Mouse (Mus musculus) 3134 (cell line): ENCODE measurements around the gene Cpb2.

Experiments
- DNase-seq: peaks from one replicate; pipeline ENCODE4 v3.0.0-alpha.2; 2011; ENCODE audit warnings: low spot score; ENCODE audit not compliant: insufficient read length; ENCODE audit errors: extremely low read depth

The Cpb2 gene

GRCm38 (mm10) chr14:75246024-75247000, 4.2 kb downstream of the Cpb2 start:
- no peak for DNase-seq

GRCm38 (mm10) chr14:75250432-75250831, 8.3 kb downstream of the Cpb2 start:
- DNase-seq: no peak

- no peak for DNase-seq
These were observed 14.4 kb downstream of the Cpb2 start for GRCm38 (mm10) chr14:75256521-75256920.

- no peak for DNase-seq
These were observed 27.4 kb downstream of the Cpb2 start for GRCm38 (mm10) chr14:75269531-75269930.

GRCm38 (mm10) chr14:75279716-75280115, 37.6 kb downstream of the Cpb2 start:
- DNase-seq: no peak

- no peak for DNase-seq
These were observed 38.3 kb downstream of the Cpb2 start for GRCm38 (mm10) chr14:75280406-75280805.

GRCm38 (mm10) chr14:75283609-75284192, 41.6 kb downstream of the Cpb2 start:
- DNase-seq: no peak

- DNase-seq: peak; percentile 91
These were observed 42.3 kb downstream of the Cpb2 start, which contains the start of gene Zc3h13 for GRCm38 (mm10) chr14:75284193-75284915. Gene Zc3h13, plus strand, starts transcription at chr14:75284373.

- DNase-seq: no peak
These were observed 59.0 kb downstream of the Cpb2 start for GRCm38 (mm10) chr14:75301081-75301480.

- no peak for DNase-seq
These were observed 61.7 kb downstream of the Cpb2 start for GRCm38 (mm10) chr14:75303807-75304206.

- no peak for DNase-seq
These were observed 65.8 kb downstream of the Cpb2 start for GRCm38 (mm10) chr14:75307855-75308254.

GRCm38 (mm10) chr14:75309336-75309992, 67.4 kb downstream of the Cpb2 start:
- DNase-seq: no peak

GRCm38 (mm10) chr14:75314484-75314883, 72.4 kb downstream of the Cpb2 start:
- no peak for DNase-seq

- DNase-seq: no peak
These were observed 76.6 kb downstream of the Cpb2 start for GRCm38 (mm10) chr14:75318736-75319135.

GRCm38 (mm10) chr14:75320269-75320668, 78.2 kb downstream of the Cpb2 start:
- DNase-seq: no peak

- no peak for DNase-seq
These were observed 81.3 kb downstream of the Cpb2 start for GRCm38 (mm10) chr14:75323354-75323753.

- DNase-seq: no peak
These were observed 86.0 kb downstream of the Cpb2 start for GRCm38 (mm10) chr14:75328062-75328461.

GRCm38 (mm10) chr14:75330621-75331020, 88.5 kb downstream of the Cpb2 start:
- no peak for DNase-seq
